Mouse (Mus musculus) lung, embryonic 16.5 days (tissue): ENCODE data around the gene Gpx4. TPM values are rescaled to one million over a fixed set of nuclear protein-coding genes. Genes with fewer than 3 reads are reported as not detected.
"Not testable (repeated sequence)": the region's sequence is repeated elsewhere in the genome, so short reads cannot be mapped to it uniquely, and the experiment has no call there.

Experiments used
- ATAC-seq: fragments of 200-750 bp; cut with Nextera tagmentation; 2 replicates; pipeline ENCODE4 v1.8.0; 2017; ENCODE audit warnings: low read depth, mild to moderate bottlenecking, moderate library complexity
- H3K27ac ChIP-seq: fragments of 300-500 bp; sonication (generic); 2 replicates; pipeline ENCODE4 v1.5.1; 2014; ENCODE audit warnings: mild to moderate bottlenecking, control low read depth, low read length
- H3K27me3 ChIP-seq: fragments of 300-500 bp; sonication (generic); 2 replicates; pipeline ENCODE4 v1.6.1; 2014; ENCODE audit warnings: low read depth, low read length, mixed read lengths; ENCODE audit not compliant: control insufficient read depth, insufficient read depth
- H3K36me3 ChIP-seq: fragments of 300-500 bp; sonication (generic); 2 replicates; pipeline ENCODE4 v1.6.1; 2014; ENCODE audit warnings: low read length; ENCODE audit not compliant: control insufficient read depth, insufficient read depth
- H3K4me1 ChIP-seq: fragments of 300-500 bp; sonication (generic); replicated peaks from 2 replicates; pipeline ENCODE4 v1.6.1; 2014; ENCODE audit warnings: low read length, mixed read lengths; ENCODE audit not compliant: control insufficient read depth, insufficient read depth
- H3K4me2 ChIP-seq: fragments of 300-500 bp; sonication (generic); 2 replicates; pipeline ENCODE4 v1.6.1; 2014; ENCODE audit warnings: low read depth, low read length, control low read depth
- H3K4me3 ChIP-seq: fragments of 300-500 bp; sonication (generic); 2 replicates; pipeline ENCODE4 v1.5.1; 2014; ENCODE audit warnings: mild to moderate bottlenecking, low read length, control low read depth
- H3K9ac ChIP-seq: fragments of 300-500 bp; sonication (generic); 2 replicates; pipeline ENCODE4 v1.6.1; 2014; ENCODE audit warnings: low read length, control low read depth
- H3K9me3 ChIP-seq: fragments of 300-500 bp; sonication (generic); 2 replicates; pipeline ENCODE4 v1.6.1; 2016; ENCODE audit warnings: low read length; ENCODE audit not compliant: control insufficient read depth
- WGBS: fragments of 180-500 bp; shearing (Covaris S2); extraction: QIAGEN DNeasy Blood & Tissue Kit; methylation state at CpG from one replicate; pipeline ENCODE4 v1.1.7; 2014; 5-methylcytosine and 5-hydroxymethylcytosine counted together
- polyA plus RNA-seq: library from polyadenylated mRNA; unstranded; fragments of >200 nt; fragmentation: Nextera tagmentation; extraction: Ambion mirVana; gene quantifications from 2 replicates; pipeline ENCODE4 v1.2.1, GENCODE M21; 2015

Gene Gpx4
- polyA plus RNA-seq, 1 experiment from 2014 or later = 554 TPM

DNA sequence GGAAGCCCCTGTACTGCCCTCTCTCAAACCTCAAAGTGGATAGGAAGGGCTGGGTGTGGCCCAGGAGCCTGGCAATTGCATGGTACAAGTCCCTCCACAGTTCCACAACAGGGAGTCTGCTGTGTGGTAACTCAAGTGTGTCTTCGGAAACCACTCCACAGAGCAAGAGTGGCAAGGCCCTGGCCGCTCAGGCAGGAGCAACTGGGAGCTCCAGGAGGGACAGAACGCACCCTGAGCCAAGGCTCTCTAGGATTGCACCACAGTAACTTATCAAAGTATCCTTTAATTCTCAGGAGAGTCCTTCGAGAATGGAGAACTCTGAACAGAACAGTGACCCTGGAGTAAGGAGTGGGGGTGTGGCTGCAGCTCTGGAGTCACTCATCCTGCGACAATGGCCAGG lies 11.3 kb upstream of the Gpx4 start:
- Histone ChIP-seq H3K4me3 (no peak overlapping the region), H3K27me3 (no peaks in the 10 kb centered on the region), H3K36me3 (peaks cover 27% of the 10 kb centered on the region), H3K9ac (no peak overlapping the region), H3K4me1 (peaks cover 36% of the 10 kb centered on the region), H3K27ac (no peak overlapping the region), H3K4me2 (no peak overlapping the region), H3K9me3 (no peaks in the 10 kb centered on the region)
- 89% methylated on average over 5 of the region's 5 CpGs for WGBS
- ATAC-seq = no peak

- no peak overlapping the region for H3K27ac ChIP-seq
- no peak overlapping the region for H3K4me2 ChIP-seq
- peaks cover 27% of the 10 kb centered on the region for H3K36me3 ChIP-seq
- no peak overlapping the region for H3K9ac ChIP-seq
- 87% methylated on average over 13 of the region's 13 CpGs for WGBS
- H3K4me1 ChIP-seq = peaks cover 36% of the 10 kb centered on the region
- no peak for ATAC-seq
- no peaks in the 10 kb centered on the region for H3K27me3 ChIP-seq
- H3K9me3 ChIP-seq = no peaks in the 10 kb centered on the region
- no peak overlapping the region for H3K4me3 ChIP-seq
Measured at GRCm38 (mm10) chr10:80036832-80037231, 10.1 kb upstream of the Gpx4 start.

DNA sequence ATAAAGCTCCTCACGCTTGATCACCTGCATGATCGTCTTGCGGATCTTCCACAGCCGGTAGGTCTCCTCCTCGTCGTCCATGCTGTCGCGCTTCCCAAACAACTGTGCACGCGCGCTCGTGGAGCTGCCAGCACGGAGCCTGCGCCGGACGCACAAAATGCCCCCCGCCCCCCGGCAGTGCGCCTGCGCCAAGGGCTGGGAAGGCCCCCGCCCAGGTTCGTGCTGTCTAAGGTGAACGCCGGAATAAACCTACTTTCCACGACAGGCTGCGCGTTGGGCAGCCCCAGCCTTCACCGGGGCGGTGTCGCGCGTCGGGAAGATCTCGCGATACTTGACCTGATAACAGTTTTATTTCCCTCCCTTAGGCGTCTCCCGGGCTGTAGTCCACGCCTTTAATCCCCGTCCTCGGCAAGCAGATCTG lies 7.4 kb upstream of the Gpx4 start, which contains the start of gene Polr2e:
Gene Polr2e (minus strand): TSS at position 237 of the 421 bp plus-strand sequence.
- Histone ChIP-seq H3K27ac (peak within 1 kb of the TSS; percentile 63), H3K4me3 (peak within 1 kb of the TSS; percentile 94), H3K4me1 (peaks cover 13% of the 10 kb centered on the region), H3K27me3 (no peaks in the 10 kb centered on the region), H3K9ac (peak within 1 kb of the TSS; percentile 89), H3K36me3 (peaks cover 27% of the 10 kb centered on the region), H3K4me2 (peak within 1 kb of the TSS; percentile 84), H3K9me3 (no peaks in the 10 kb centered on the region)
- WGBS = under 1% methylated on average over 40 of the region's 40 CpGs
- peak; percentile 98 for ATAC-seq

- not testable (repeated sequence) for H3K27me3 ChIP-seq, H3K4me3 ChIP-seq, H3K9me3 ChIP-seq, H3K4me2 ChIP-seq, H3K27ac ChIP-seq, ATAC-seq, H3K9ac ChIP-seq
- Histone ChIP-seq H3K4me1 (peaks cover 13% of the 10 kb centered on the region), H3K36me3 (peaks cover 14% of the 10 kb centered on the region)
- WGBS = 82% methylated on average over 8 of the region's 8 CpGs
Measured at GRCm38 (mm10) chr10:80041409-80042060, 5.4 kb upstream of the Gpx4 start.

DNA sequence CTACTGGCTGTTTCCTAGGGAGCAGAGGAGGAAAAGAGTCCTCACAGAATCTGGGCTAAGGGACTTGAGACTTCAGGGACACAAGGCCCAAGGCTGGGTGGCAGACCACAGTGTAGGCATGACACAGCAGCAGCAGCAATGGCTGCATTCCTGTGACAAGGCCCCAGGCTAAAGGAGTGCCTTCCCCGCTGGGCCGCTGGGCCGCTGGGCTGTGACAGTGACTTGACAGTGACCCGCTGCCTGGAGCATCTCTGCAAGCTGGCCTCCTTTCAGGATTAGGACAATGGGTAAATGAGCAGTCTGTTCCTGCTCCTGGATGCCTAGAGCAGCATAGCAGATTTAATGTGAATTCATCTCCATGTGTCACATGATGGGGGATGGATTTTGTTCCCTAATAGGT lies 2.9 kb upstream of the Gpx4 start:
- Histone ChIP-seq H3K4me1 (peaks cover 7% of the 10 kb centered on the region), H3K9ac (0 out of 2 replicates have a peak overlapping the region, but pooled peaks have one; percentile 9), H3K27ac (no peak overlapping the region), H3K27me3 (no peaks in the 10 kb centered on the region), H3K4me3 (no peak overlapping the region), H3K36me3 (no peaks in the 10 kb centered on the region), H3K9me3 (no peaks in the 10 kb centered on the region), H3K4me2 (no peak overlapping the region)
- 64% methylated on average over 4 of the region's 4 CpGs for WGBS
- no peak for ATAC-seq

- ATAC-seq, H3K4me1 ChIP-seq: not testable (repeated sequence)
- 83% methylated on average over 2 of the region's 4 CpGs for WGBS
Measured at GRCm38 (mm10) chr10:80045364-80045763, 1.6 kb upstream of the Gpx4 start.

DNA sequence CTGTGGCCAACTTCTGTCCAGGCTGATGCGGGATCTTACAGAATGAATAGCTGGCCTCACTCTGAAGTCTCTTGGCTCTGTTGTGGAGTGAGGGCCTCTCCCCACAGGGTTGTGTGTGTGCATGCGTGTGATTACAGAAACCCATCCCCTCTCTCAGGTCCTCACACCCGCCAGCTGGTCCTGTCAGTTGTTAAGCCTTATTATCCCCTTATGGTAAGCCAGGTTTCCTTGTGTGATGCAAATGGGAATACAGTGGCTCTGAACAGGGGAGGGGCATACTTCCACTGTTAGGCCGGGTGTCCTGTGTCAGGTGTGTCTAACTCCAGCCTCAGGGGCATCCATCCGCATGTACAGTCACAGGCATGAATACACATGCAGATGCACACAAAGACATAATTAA lies 1.2 kb upstream of the Gpx4 start:
- WGBS = 88% methylated on average over 5 of the region's 5 CpGs

More at GRCm38 (mm10) chr10:80045364-80045763, 1.6 kb upstream of the Gpx4 start:
- H3K4me2 ChIP-seq, H3K9me3 ChIP-seq, H3K27ac ChIP-seq, H3K27me3 ChIP-seq, H3K9ac ChIP-seq, H3K4me3 ChIP-seq, H3K36me3 ChIP-seq: not testable (repeated sequence)

GRCm38 (mm10) chr10:80048396-80048795 lies 1.4 kb downstream of the Gpx4 start:
- WGBS = 33% methylated on average over 5 of the region's 5 CpGs
- Histone ChIP-seq H3K27me3 (no peaks in the 10 kb centered on the region), H3K9ac (no peak overlapping the region), H3K4me1 (peaks cover 27% of the 10 kb centered on the region), H3K27ac (no peak overlapping the region), H3K4me3 (no peak overlapping the region), H3K4me2 (no peak overlapping the region), H3K36me3 (no peaks in the 10 kb centered on the region), H3K9me3 (no peaks in the 10 kb centered on the region)
- ATAC-seq = no peak

More for the DNA sequence above, 1.2 kb upstream of the Gpx4 start:
- no peak overlapping the region for H3K9ac ChIP-seq
- no peak for ATAC-seq
- H3K4me3 ChIP-seq = no peak overlapping the region
- H3K4me2 ChIP-seq = no peak overlapping the region
- no peak overlapping the region for H3K27ac ChIP-seq
- H3K36me3 ChIP-seq = no peaks in the 10 kb centered on the region
- H3K9me3 ChIP-seq = no peaks in the 10 kb centered on the region
- H3K27me3 ChIP-seq = no peaks in the 10 kb centered on the region
- peaks cover 8% of the 10 kb centered on the region; the same call in 1 of the 2 replicates for H3K4me1 ChIP-seq

- Histone ChIP-seq H3K4me1 (peaks cover 27% of the 10 kb centered on the region), H3K27ac (no peak overlapping the region)
Measured at GRCm38 (mm10) chr10:80048834-80049233, 1.9 kb downstream of the Gpx4 start.

More at GRCm38 (mm10) chr10:80048834-80049233, 1.9 kb downstream of the Gpx4 start:
- H3K36me3 ChIP-seq = no peaks in the 10 kb centered on the region
- no peaks in the 10 kb centered on the region for H3K27me3 ChIP-seq
- no peak overlapping the region for H3K4me3 ChIP-seq
- 41% methylated on average over 3 of the region's 3 CpGs for WGBS
- no peaks in the 10 kb centered on the region for H3K9me3 ChIP-seq
- no peak overlapping the region for H3K4me2 ChIP-seq
- no peak for ATAC-seq
- H3K9ac ChIP-seq = no peak overlapping the region
